Mouse (Mus musculus): ENCODE data around the gene Aurkaip1.

The Aurkaip1 gene

DNA sequence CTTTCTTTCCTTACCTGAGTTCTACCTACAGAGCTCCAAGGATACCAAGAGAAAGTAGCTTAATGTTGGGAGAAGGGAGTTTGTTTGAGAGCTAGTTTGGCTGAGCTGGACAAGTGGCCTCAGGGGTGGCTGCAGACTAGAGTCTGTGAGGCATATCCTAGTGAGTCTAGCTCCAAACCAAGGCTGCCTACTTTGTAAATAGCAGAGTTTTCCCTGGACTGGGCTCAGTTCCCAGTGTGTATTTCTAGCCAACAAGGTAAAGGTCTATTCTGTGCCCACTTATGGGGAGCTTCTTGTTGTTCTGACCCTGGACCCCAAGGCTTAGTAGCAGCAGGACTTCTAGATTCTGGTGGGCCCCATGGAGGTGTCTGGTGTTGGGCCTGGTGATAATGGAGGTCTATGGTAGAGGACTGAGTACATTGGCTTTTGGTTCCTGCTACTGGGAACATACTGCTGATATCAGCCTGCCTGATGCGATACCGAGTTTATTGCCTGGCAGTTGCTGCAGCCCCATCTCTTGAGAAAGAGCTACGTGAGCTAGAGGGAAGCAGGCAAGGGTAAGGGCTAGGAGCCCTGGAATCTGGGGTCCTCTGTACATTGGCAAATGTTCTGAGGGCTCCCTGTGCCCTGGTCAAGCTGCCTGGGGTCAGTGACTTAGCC lies 18.9 kb downstream of the Aurkaip1 start:
- Histone ChIP-seq H3K9me3 (ENCODE audit: low read length) (no peaks in the 10 kb centered on the region), H3K4me3 (replicated peaks; ENCODE audit: low read length) (no peak overlapping the region), H3K36me3 (ENCODE audit: insufficient read depth, low read length) (peaks cover 22% of the 10 kb centered on the region), H3K27me3 (ENCODE audit: insufficient read depth, low read length) (0 out of 2 replicates have a peak, but pooled peaks cover 4% of the 10 kb centered on the region), H3K4me1 (replicated peaks; ENCODE audit: low read depth, low read length) (peaks cover 47% of the 10 kb centered on the region)
- TF ChIP-seq POU5F1 (IDR thresholded peaks at IDR 0.05; ENCODE audit: borderline replicate concordance, low read length) (no peak), NANOG (IDR thresholded peaks at IDR 0.05; ENCODE audit: borderline replicate concordance, low read length) (no peak), CTCF (conservative IDR thresholded peaks at IDR 0.05; ENCODE audit: low read length) (no peak)

DNA sequence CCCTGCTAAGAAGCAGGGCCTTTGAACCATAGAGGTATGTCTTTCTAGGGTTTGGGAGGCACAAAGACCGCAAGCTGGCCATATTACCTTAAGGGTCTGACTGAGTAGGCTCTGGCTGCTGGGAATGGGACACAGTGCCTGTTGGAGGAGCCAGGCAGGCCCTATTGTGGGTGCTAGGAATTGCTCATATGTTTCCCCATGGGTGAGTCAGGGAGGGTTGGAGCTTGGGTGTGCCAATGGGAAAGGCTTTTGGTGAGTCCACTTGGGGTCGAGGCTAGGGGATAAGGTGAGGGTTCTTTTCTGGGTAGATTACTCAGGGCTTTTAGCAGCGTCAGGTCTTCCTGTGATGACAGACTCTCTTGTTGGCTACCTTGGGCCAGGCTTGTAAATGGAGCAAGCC lies 20.3 kb downstream of the Aurkaip1 start:
- H3K9me3 ChIP-seq (ENCODE audit: low read length), result no peaks in the 10 kb centered on the region
- H3K27me3 ChIP-seq (ENCODE audit: insufficient read depth, low read length), result no peaks in the 10 kb centered on the region
- H3K36me3 ChIP-seq (ENCODE audit: insufficient read depth, low read length), result peaks cover 36% of the 10 kb centered on the region
- TF ChIP-seq CTCF (conservative IDR thresholded peaks at IDR 0.05; ENCODE audit: low read length) (no peak), NANOG (IDR thresholded peaks at IDR 0.05; ENCODE audit: borderline replicate concordance, low read length) (no peak), POU5F1 (IDR thresholded peaks at IDR 0.05; ENCODE audit: borderline replicate concordance, low read length) (no peak)
- peaks cover 49% of the 10 kb centered on the region for H3K4me1 ChIP-seq (replicated peaks; ENCODE audit: low read depth, low read length)
- H3K4me3 ChIP-seq (replicated peaks; ENCODE audit: low read length), result no peak overlapping the region

DNA sequence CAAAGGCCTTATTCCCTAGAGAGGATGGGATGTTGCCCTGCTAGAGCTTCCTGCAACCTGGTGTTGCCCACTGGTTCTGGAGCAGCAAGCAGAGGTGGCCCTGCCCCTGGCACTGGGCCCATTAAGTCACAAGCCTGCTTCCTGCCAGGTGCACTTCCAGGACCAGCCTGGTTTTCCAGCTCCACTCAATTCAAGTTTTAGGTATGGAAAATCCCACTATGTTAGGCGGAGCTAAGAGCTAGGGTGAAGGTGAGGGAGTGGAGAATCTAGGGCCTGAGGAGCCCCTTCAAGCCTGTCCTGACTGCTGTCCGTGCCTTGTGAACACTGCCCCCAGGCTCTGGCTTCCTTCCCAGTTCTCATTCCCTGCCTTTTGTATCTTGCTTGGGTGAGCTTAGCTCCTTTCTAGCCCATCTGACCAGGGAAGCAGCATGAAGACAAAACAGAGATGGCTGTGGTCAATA lies 20.9 kb downstream of the Aurkaip1 start:
- Histone ChIP-seq H3K36me3 (ENCODE audit: insufficient read depth, low read length) (peaks cover 42% of the 10 kb centered on the region), H3K4me1 (replicated peaks; ENCODE audit: low read depth, low read length) (peaks cover 47% of the 10 kb centered on the region), H3K27me3 (ENCODE audit: insufficient read depth, low read length) (no peaks in the 10 kb centered on the region), H3K4me3 (replicated peaks; ENCODE audit: low read length) (no peak overlapping the region), H3K9me3 (ENCODE audit: low read length) (no peaks in the 10 kb centered on the region)
- TF ChIP-seq CTCF (conservative IDR thresholded peaks at IDR 0.05; ENCODE audit: low read length), result no peak
- TF ChIP-seq NANOG (IDR thresholded peaks at IDR 0.05; ENCODE audit: borderline replicate concordance, low read length), result no peak
- TF ChIP-seq POU5F1 (IDR thresholded peaks at IDR 0.05; ENCODE audit: borderline replicate concordance, low read length), result no peak

DNA sequence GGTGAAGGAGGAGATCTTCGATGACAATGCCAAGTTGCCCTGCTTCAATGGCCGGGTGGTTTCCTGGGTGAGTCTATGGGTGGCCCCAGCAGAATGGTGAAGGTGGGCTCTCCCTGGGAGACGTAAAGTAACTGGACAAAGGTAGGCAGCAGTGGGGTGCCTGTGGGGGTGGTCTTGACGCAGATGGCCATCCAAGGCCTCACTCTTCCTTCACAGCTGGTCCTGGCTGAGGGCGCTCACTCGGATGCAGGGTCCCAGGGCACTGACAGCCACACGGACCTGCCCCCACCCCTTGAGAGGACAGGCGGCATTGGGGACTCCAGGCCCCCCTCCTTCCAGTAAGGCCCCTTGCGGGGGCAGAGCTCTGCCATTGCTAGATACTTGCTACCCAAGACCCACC lies 22.3 kb downstream of the Aurkaip1 start:
- no peak overlapping the region for H3K4me3 ChIP-seq (replicated peaks; ENCODE audit: low read length)
- H3K36me3 ChIP-seq (ENCODE audit: insufficient read depth, low read length), result peaks cover 56% of the 10 kb centered on the region
- TF ChIP-seq CTCF (conservative IDR thresholded peaks at IDR 0.05; ENCODE audit: low read length) (no peak), POU5F1 (IDR thresholded peaks at IDR 0.05; ENCODE audit: borderline replicate concordance, low read length) (no peak), NANOG (IDR thresholded peaks at IDR 0.05; ENCODE audit: borderline replicate concordance, low read length) (no peak)
- no peaks in the 10 kb centered on the region for H3K9me3 ChIP-seq (ENCODE audit: low read length)
- H3K27me3 ChIP-seq (ENCODE audit: insufficient read depth, low read length), result no peaks in the 10 kb centered on the region
- H3K4me1 ChIP-seq (replicated peaks; ENCODE audit: low read depth, low read length), result peaks cover 40% of the 10 kb centered on the region

DNA sequence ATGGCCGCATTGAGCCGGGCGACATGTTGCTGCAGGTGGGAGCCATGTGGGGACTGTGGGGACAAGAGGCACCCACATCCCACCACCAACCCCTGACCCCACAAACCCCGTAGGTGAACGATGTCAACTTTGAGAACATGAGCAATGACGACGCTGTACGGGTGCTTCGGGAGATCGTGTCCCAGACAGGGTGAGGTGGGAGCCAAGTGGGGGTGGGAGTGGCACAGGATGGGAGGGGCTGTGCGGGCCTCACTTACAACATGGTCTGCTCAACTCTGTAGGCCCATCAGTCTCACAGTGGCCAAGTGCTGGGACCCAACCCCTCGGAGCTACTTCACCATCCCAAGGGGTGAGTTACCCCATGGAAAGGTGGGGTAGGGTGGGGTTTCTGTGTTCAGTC lies 23.9 kb downstream of the Aurkaip1 start:
- peaks cover 31% of the 10 kb centered on the region for H3K4me1 ChIP-seq (replicated peaks; ENCODE audit: low read depth, low read length)
- no peak overlapping the region for H3K4me3 ChIP-seq (replicated peaks; ENCODE audit: low read length)
- no peak for TF ChIP-seq NANOG (IDR thresholded peaks at IDR 0.05; ENCODE audit: borderline replicate concordance, low read length)
- TF ChIP-seq POU5F1 (IDR thresholded peaks at IDR 0.05; ENCODE audit: borderline replicate concordance, low read length), result no peak
- TF ChIP-seq CTCF (conservative IDR thresholded peaks at IDR 0.05; ENCODE audit: low read length), result no peak
- H3K36me3 ChIP-seq (ENCODE audit: insufficient read depth, low read length), result peaks cover 65% of the 10 kb centered on the region
- no peaks in the 10 kb centered on the region for H3K9me3 ChIP-seq (ENCODE audit: low read length)
- H3K27me3 ChIP-seq (ENCODE audit: insufficient read depth, low read length), result no peaks in the 10 kb centered on the region

DNA sequence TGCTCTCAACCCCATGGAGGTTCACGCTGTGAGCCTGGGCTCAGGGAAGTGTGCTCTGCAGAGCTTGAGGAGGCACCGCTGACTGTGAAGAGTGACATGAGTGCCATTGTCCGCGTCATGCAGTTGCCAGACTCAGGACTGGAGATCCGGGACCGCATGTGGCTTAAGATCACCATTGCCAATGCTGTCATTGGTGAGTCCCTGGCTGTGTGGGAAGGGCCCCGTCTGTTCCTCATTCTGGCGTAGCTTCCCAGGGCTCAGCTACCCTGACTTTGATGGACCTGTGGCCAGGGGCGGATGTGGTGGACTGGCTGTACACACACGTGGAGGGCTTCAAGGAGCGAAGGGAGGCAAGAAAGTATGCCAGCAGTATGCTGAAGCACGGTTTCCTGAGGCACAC lies 25.0 kb downstream of the Aurkaip1 start:
- no peaks in the 10 kb centered on the region for H3K27me3 ChIP-seq (ENCODE audit: insufficient read depth, low read length)
- H3K36me3 ChIP-seq (ENCODE audit: insufficient read depth, low read length), result peaks cover 76% of the 10 kb centered on the region
- no peak for TF ChIP-seq POU5F1 (IDR thresholded peaks at IDR 0.05; ENCODE audit: borderline replicate concordance, low read length)
- TF ChIP-seq CTCF (conservative IDR thresholded peaks at IDR 0.05; ENCODE audit: low read length), result no peak
- TF ChIP-seq NANOG (IDR thresholded peaks at IDR 0.05; ENCODE audit: borderline replicate concordance, low read length), result no peak
- H3K4me3 ChIP-seq (replicated peaks; ENCODE audit: low read length), result no peak overlapping the region
- peaks cover 37% of the 10 kb centered on the region for H3K4me1 ChIP-seq (replicated peaks; ENCODE audit: low read depth, low read length)
- H3K9me3 ChIP-seq (ENCODE audit: low read length), result no peaks in the 10 kb centered on the region

DNA sequence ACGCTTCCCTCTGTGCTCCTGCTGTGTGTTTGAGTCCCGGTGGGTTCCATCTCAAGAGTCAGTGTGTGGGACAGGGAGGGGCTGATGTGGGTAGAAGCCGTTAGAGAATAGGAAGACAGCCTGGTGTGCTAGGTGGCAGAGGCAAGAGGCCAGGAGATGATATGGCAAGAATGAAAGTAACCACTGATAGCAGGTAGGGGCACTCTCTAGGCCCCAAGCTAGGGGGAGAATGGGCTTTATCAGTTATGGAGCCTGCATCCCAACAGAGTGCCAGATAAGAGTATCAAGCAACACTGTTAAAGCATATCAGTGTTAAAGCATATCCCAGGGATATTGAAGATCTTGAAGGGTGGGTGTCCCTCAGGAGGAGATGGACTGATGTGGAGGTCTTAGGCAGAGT lies 25.8 kb downstream of the Aurkaip1 start:
- TF ChIP-seq CTCF (conservative IDR thresholded peaks at IDR 0.05; ENCODE audit: low read length) (no peak), NANOG (IDR thresholded peaks at IDR 0.05; ENCODE audit: borderline replicate concordance, low read length) (no peak), POU5F1 (IDR thresholded peaks at IDR 0.05; ENCODE audit: borderline replicate concordance, low read length) (no peak)
- no peak overlapping the region for H3K4me3 ChIP-seq (replicated peaks; ENCODE audit: low read length)
- peaks cover 34% of the 10 kb centered on the region for H3K4me1 ChIP-seq (replicated peaks; ENCODE audit: low read depth, low read length)
- H3K9me3 ChIP-seq (ENCODE audit: low read length), result no peaks in the 10 kb centered on the region
- no peaks in the 10 kb centered on the region for H3K27me3 ChIP-seq (ENCODE audit: insufficient read depth, low read length)
- H3K36me3 ChIP-seq (ENCODE audit: insufficient read depth, low read length), result peaks cover 81% of the 10 kb centered on the region

DNA sequence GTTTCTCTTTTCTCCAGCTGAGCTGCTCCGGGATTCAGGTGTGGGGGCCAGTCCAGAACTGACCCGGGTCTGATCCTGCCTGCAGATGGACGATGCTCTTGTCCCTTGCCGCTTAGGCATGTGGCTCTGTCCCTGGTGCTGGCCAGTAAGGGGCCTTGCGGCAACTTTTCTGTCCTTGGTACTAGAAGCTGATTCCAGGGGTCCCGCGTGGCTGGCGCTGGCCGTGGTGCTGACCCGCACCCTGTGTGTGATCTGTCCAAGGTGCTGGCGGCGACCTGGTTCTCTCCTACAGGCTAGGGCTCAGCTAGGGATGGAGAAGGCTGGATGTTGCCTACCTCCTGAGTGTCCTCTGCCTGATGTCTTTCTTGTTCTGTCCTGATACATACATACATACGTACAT lies 28.2 kb downstream of the Aurkaip1 start:
- Histone ChIP-seq H3K9me3 (ENCODE audit: low read length) (no peaks in the 10 kb centered on the region), H3K4me1 (replicated peaks; ENCODE audit: low read depth, low read length) (peaks cover 25% of the 10 kb centered on the region), H3K27me3 (ENCODE audit: insufficient read depth, low read length) (no peaks in the 10 kb centered on the region), H3K4me3 (replicated peaks; ENCODE audit: low read length) (no peak overlapping the region), H3K36me3 (ENCODE audit: insufficient read depth, low read length) (peaks cover 72% of the 10 kb centered on the region)
- TF ChIP-seq POU5F1 (IDR thresholded peaks at IDR 0.05; ENCODE audit: borderline replicate concordance, low read length) (no peak), CTCF (conservative IDR thresholded peaks at IDR 0.05; ENCODE audit: low read length) (no peak), NANOG (IDR thresholded peaks at IDR 0.05; ENCODE audit: borderline replicate concordance, low read length) (no peak)

DNA sequence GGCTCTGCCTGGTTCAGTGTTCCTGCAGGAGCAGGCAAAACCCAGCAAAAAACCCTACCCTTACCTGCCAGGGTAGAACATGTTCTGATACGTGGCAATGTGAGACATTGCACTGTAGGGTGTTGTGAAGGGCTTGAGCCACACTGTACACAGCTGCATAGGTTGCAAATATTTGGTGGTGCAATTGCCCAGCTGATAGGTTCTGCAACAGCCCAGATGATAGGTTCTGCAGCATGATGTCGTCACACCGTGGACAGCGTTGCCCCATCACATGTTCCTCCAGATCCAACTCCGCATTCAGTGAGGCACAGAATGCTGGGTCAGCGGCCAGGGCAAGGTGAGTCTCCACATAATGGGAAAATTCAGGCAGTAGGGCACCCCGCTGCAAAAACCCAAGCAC lies 30.7 kb downstream of the Aurkaip1 start:
- Histone ChIP-seq H3K27me3 (ENCODE audit: insufficient read depth, low read length) (no peaks in the 10 kb centered on the region), H3K9me3 (ENCODE audit: low read length) (no peaks in the 10 kb centered on the region), H3K4me1 (replicated peaks; ENCODE audit: low read depth, low read length) (peaks cover 8% of the 10 kb centered on the region; the same call in 1 of the 2 replicates), H3K4me3 (replicated peaks; ENCODE audit: low read length) (no peak overlapping the region), H3K36me3 (ENCODE audit: insufficient read depth, low read length) (peaks cover 72% of the 10 kb centered on the region)
- TF ChIP-seq POU5F1 (IDR thresholded peaks at IDR 0.05; ENCODE audit: borderline replicate concordance, low read length), result no peak
- no peak for TF ChIP-seq CTCF (conservative IDR thresholded peaks at IDR 0.05; ENCODE audit: low read length)
- no peak for TF ChIP-seq NANOG (IDR thresholded peaks at IDR 0.05; ENCODE audit: borderline replicate concordance, low read length)
